Mouse (Mus musculus) lung, embryonic 16.5 days (tissue): ENCODE measurements around the gene Krt23. TPM values are rescaled to one million over a fixed set of nuclear protein-coding genes. Genes with fewer than 3 reads are reported as not detected.
A peak's percentile ranks its signal among the peaks of the same experiment; 100 is the strongest.

ENCODE experiments used
- ATAC-seq: fragments of 200-750 bp; cut with Nextera tagmentation; 2 replicates; pipeline ENCODE4 v1.8.0; 2017; ENCODE audit warnings: low read depth, mild to moderate bottlenecking, moderate library complexity
- H3K27ac ChIP-seq: fragments of 300-500 bp; sonication (generic); 2 replicates; pipeline ENCODE4 v1.5.1; 2014; ENCODE audit warnings: mild to moderate bottlenecking, control low read depth, low read length
- H3K27me3 ChIP-seq: fragments of 300-500 bp; sonication (generic); 2 replicates; pipeline ENCODE4 v1.6.1; 2014; ENCODE audit warnings: low read depth, low read length, mixed read lengths; ENCODE audit not compliant: control insufficient read depth, insufficient read depth
- H3K36me3 ChIP-seq: fragments of 300-500 bp; sonication (generic); 2 replicates; pipeline ENCODE4 v1.6.1; 2014; ENCODE audit warnings: low read length; ENCODE audit not compliant: control insufficient read depth, insufficient read depth
- H3K4me1 ChIP-seq: fragments of 300-500 bp; sonication (generic); replicated peaks from 2 replicates; pipeline ENCODE4 v1.6.1; 2014; ENCODE audit warnings: low read length, mixed read lengths; ENCODE audit not compliant: control insufficient read depth, insufficient read depth
- H3K4me2 ChIP-seq: fragments of 300-500 bp; sonication (generic); 2 replicates; pipeline ENCODE4 v1.6.1; 2014; ENCODE audit warnings: low read depth, low read length, control low read depth
- H3K4me3 ChIP-seq: fragments of 300-500 bp; sonication (generic); 2 replicates; pipeline ENCODE4 v1.5.1; 2014; ENCODE audit warnings: mild to moderate bottlenecking, low read length, control low read depth
- H3K9ac ChIP-seq: fragments of 300-500 bp; sonication (generic); 2 replicates; pipeline ENCODE4 v1.6.1; 2014; ENCODE audit warnings: low read length, control low read depth
- H3K9me3 ChIP-seq: fragments of 300-500 bp; sonication (generic); 2 replicates; pipeline ENCODE4 v1.6.1; 2016; ENCODE audit warnings: low read length; ENCODE audit not compliant: control insufficient read depth
- WGBS: fragments of 180-500 bp; shearing (Covaris S2); extraction: QIAGEN DNeasy Blood & Tissue Kit; methylation state at CpG from one replicate; pipeline ENCODE4 v1.1.7; 2014; 5-methylcytosine and 5-hydroxymethylcytosine counted together
- polyA plus RNA-seq: library from polyadenylated mRNA; unstranded; fragments of >200 nt; fragmentation: Nextera tagmentation; extraction: Ambion mirVana; gene quantifications from 2 replicates; pipeline ENCODE4 v1.2.1, GENCODE M21; 2015

Gene Krt23
- 4.9 and 5.4 TPM in 2 replicates for polyA plus RNA-seq

- no peak for ATAC-seq
- Histone ChIP-seq H3K4me1 (peaks cover 22% of the 10 kb centered on the region), H3K36me3 (no peaks in the 10 kb centered on the region), H3K9ac (peak within 1 kb of the TSS; percentile 24; the same call in 1 of the 2 replicates), H3K27me3 (no peaks in the 10 kb centered on the region), H3K4me3 (no peak within 1 kb of the TSS), H3K9me3 (no peaks in the 10 kb centered on the region), H3K27ac (peak within 1 kb of the TSS; percentile 65), H3K4me2 (no peak within 1 kb of the TSS)
- WGBS = 66% methylated on average over 22 of the region's 22 CpGs
Observed at GRCm38 (mm10) chr11:99492733-99493573, at the start of gene Krt23. TSS of gene Krt23 (minus strand) at chr11:99493137.

GRCm38 (mm10) chr11:99539721-99540120 lies 46.8 kb upstream of the Krt23 start:
- H3K27me3 ChIP-seq = no peaks in the 10 kb centered on the region
- peak overlapping the region; percentile 4; the same call in 1 of the 2 replicates for H3K4me2 ChIP-seq
- H3K9ac ChIP-seq = no peak overlapping the region
- H3K9me3 ChIP-seq = no peaks in the 10 kb centered on the region
- no peaks in the 10 kb centered on the region for H3K4me1 ChIP-seq
- H3K36me3 ChIP-seq = no peaks in the 10 kb centered on the region
- no peak overlapping the region for H3K4me3 ChIP-seq
- no peak for ATAC-seq
- no peak overlapping the region; the same call in 1 of the 2 replicates for H3K27ac ChIP-seq
- 47% methylated on average over 9 of the region's 9 CpGs for WGBS

GRCm38 (mm10) chr11:99521288-99521860 lies 28.4 kb upstream of the Krt23 start, which contains the start of gene Krt39:
TSS of gene Krt39 (minus strand) at chr11:99521338.
- no peak within 1 kb of the TSS for H3K27ac ChIP-seq
- no peak within 1 kb of the TSS for H3K4me2 ChIP-seq
- no peaks in the 10 kb centered on the region for H3K36me3 ChIP-seq
- no peak for ATAC-seq
- no peak within 1 kb of the TSS for H3K4me3 ChIP-seq
- H3K27me3 ChIP-seq = no peaks in the 10 kb centered on the region
- WGBS = 63% methylated on average over 13 of the region's 13 CpGs
- no peaks in the 10 kb centered on the region for H3K9me3 ChIP-seq
- 0 out of 2 replicates have a peak, but pooled peaks cover 2% of the 10 kb centered on the region for H3K4me1 ChIP-seq
- H3K9ac ChIP-seq = no peak within 1 kb of the TSS

- no peak overlapping the region for H3K9ac ChIP-seq
Observed at GRCm38 (mm10) chr11:99514098-99514497, 21.2 kb upstream of the Krt23 start.

GRCm38 (mm10) chr11:99500095-99500805 lies 7.3 kb upstream of the Krt23 start:
- WGBS = 74% methylated on average over 9 of the region's 9 CpGs
- H3K9ac ChIP-seq = no peak overlapping the region
- ATAC-seq = no peak

More at GRCm38 (mm10) chr11:99514098-99514497, 21.2 kb upstream of the Krt23 start:
- Histone ChIP-seq H3K27ac (peak overlapping the region; percentile 68), H3K27me3 (no peaks in the 10 kb centered on the region), H3K4me1 (peaks cover 4% of the 10 kb centered on the region; the same call in 1 of the 2 replicates), H3K4me3 (no peak overlapping the region), H3K36me3 (no peaks in the 10 kb centered on the region), H3K9me3 (no peaks in the 10 kb centered on the region), H3K4me2 (no peak overlapping the region)
- 0 out of 2 replicates have a peak, but pooled peaks have one; percentile 49 for ATAC-seq
- 52% methylated on average over 8 of the region's 8 CpGs for WGBS

GRCm38 (mm10) chr11:99496460-99496859 lies 3.5 kb upstream of the Krt23 start:
- Histone ChIP-seq H3K9me3 (no peaks in the 10 kb centered on the region), H3K9ac (no peak overlapping the region), H3K27ac (no peak overlapping the region), H3K4me1 (peaks cover 12% of the 10 kb centered on the region), H3K27me3 (no peaks in the 10 kb centered on the region), H3K36me3 (no peaks in the 10 kb centered on the region), H3K4me3 (no peak overlapping the region), H3K4me2 (no peak overlapping the region)
- WGBS = 72% methylated on average over 4 of the region's 4 CpGs
- no peak for ATAC-seq

More at GRCm38 (mm10) chr11:99500095-99500805, 7.3 kb upstream of the Krt23 start:
- no peaks in the 10 kb centered on the region for H3K27me3 ChIP-seq
- no peak overlapping the region for H3K4me2 ChIP-seq
- H3K27ac ChIP-seq = no peak overlapping the region
- no peaks in the 10 kb centered on the region for H3K9me3 ChIP-seq
- H3K36me3 ChIP-seq = no peaks in the 10 kb centered on the region
- H3K4me3 ChIP-seq = no peak overlapping the region
- H3K4me1 ChIP-seq = no peaks in the 10 kb centered on the region

GRCm38 (mm10) chr11:99494741-99495140 lies 1.8 kb upstream of the Krt23 start:
- Histone ChIP-seq H3K27ac (no peak overlapping the region), H3K4me3 (no peak overlapping the region), H3K9ac (no peak overlapping the region), H3K4me1 (peaks cover 20% of the 10 kb centered on the region), H3K4me2 (no peak overlapping the region), H3K9me3 (no peaks in the 10 kb centered on the region), H3K36me3 (no peaks in the 10 kb centered on the region), H3K27me3 (no peaks in the 10 kb centered on the region)
- no peak for ATAC-seq
- 85% methylated on average over 4 of the region's 4 CpGs for WGBS

- no peaks in the 10 kb centered on the region for H3K36me3 ChIP-seq
- no peaks in the 10 kb centered on the region for H3K9me3 ChIP-seq
- no peaks in the 10 kb centered on the region for H3K27me3 ChIP-seq
- ATAC-seq = no peak
- H3K9ac ChIP-seq = no peak overlapping the region
- WGBS = 19% methylated on average over 5 of the region's 5 CpGs
- H3K4me3 ChIP-seq = no peak overlapping the region
- H3K4me2 ChIP-seq = no peak overlapping the region
- peak overlapping the region; percentile 65 for H3K27ac ChIP-seq
- H3K4me1 ChIP-seq = peaks cover 22% of the 10 kb centered on the region
Observed at GRCm38 (mm10) chr11:99493574-99493850, 575 bp upstream of the Krt23 start.

GRCm38 (mm10) chr11:99491040-99491439 lies 1.9 kb downstream of the Krt23 start:
- Histone ChIP-seq H3K9ac (no peak overlapping the region), H3K27me3 (no peaks in the 10 kb centered on the region), H3K9me3 (no peaks in the 10 kb centered on the region), H3K27ac (peak overlapping the region; percentile 74), H3K4me1 (peaks cover 24% of the 10 kb centered on the region), H3K36me3 (no peaks in the 10 kb centered on the region), H3K4me2 (0 out of 2 replicates have a peak overlapping the region, but pooled peaks have one; percentile 22), H3K4me3 (no peak overlapping the region)
- ATAC-seq = no peak
- WGBS = 43% methylated on average over 8 of the region's 8 CpGs
